Mouse (Mus musculus) frontal cortex, postnatal 10 days (tissue): ENCODE measurements around the gene Fastkd2.

Experiments
- DNase-seq, 2 experiments: peaks; one replicate each; pipeline ENCODE4 v3.0.0; 2022; ENCODE audit warnings: low spot score in 2 of 2, mixed read lengths in 1 of 2

The Fastkd2 gene

GRCm38 (mm10) chr1:63730240-63730771 lies at the start of gene Fastkd2, which contains the start of gene Mdh1b:
Fastkd2 (plus strand) TSS chr1:63730614.
Mdh1b (minus strand) TSS chr1:63730318.
- DNase-seq, result peak; percentile 83 to 89

- no peak for DNase-seq
Observed at GRCm38 (mm10) chr1:63686827-63687226, 43.6 kb upstream of the Fastkd2 start, which contains the start of gene Dytn. Dytn (minus strand) TSS chr1:63686927.

GRCm38 (mm10) chr1:63696861-63697260 lies 33.6 kb upstream of the Fastkd2 start:
- DNase-seq, result no peak

- no peak for DNase-seq
Observed at GRCm38 (mm10) chr1:63705733-63706132, 24.7 kb upstream of the Fastkd2 start.

- DNase-seq, result no peak
Observed at GRCm38 (mm10) chr1:63708876-63709275, 21.5 kb upstream of the Fastkd2 start.

GRCm38 (mm10) chr1:63720161-63720560 lies 10.3 kb upstream of the Fastkd2 start:
- no peak for DNase-seq

GRCm38 (mm10) chr1:63729796-63730195 lies 618 bp upstream of the Fastkd2 start:
- peak in 1 of 2 experiments; percentile 14 for DNase-seq

- no peak for DNase-seq
Observed at GRCm38 (mm10) chr1:63756005-63756404, 25.6 kb downstream of the Fastkd2 start.

- peak; percentile 27 to 47 for DNase-seq
Observed at GRCm38 (mm10) chr1:63763212-63763694, 32.8 kb downstream of the Fastkd2 start.

GRCm38 (mm10) chr1:63763881-63764386 lies 33.5 kb downstream of the Fastkd2 start:
- DNase-seq, result no peak

GRCm38 (mm10) chr1:63764395-63764794 lies 34.0 kb downstream of the Fastkd2 start:
- DNase-seq, result no peak

- DNase-seq, result no peak
Observed at GRCm38 (mm10) chr1:63768112-63768511, 37.7 kb downstream of the Fastkd2 start.

GRCm38 (mm10) chr1:63769167-63769566 lies 38.8 kb downstream of the Fastkd2 start, which contains the start of gene 4933402D24Rik:
4933402D24Rik (minus strand) TSS chr1:63769267.
- no peak for DNase-seq

GRCm38 (mm10) chr1:63770309-63770708 lies 39.9 kb downstream of the Fastkd2 start:
- DNase-seq, result peak in 1 of 2 experiments; percentile 19

- DNase-seq, result no peak
Observed at GRCm38 (mm10) chr1:63776396-63776795, 46.0 kb downstream of the Fastkd2 start.

- DNase-seq, result no peak
Observed at GRCm38 (mm10) chr1:63776902-63777630, 46.7 kb downstream of the Fastkd2 start.

GRCm38 (mm10) chr1:63794326-63794725 lies 63.9 kb downstream of the Fastkd2 start:
- DNase-seq, result no peak
